Mouse (Mus musculus) kidney, embryonic 14.5 days (tissue): ENCODE results near the gene Plcg2. TPM values are rescaled to one million over a fixed set of nuclear protein-coding genes. Genes with fewer than 3 reads are reported as not detected.

Source experiments
- ATAC-seq: fragments of 200-750 bp; cut with Nextera tagmentation; 2 replicates; pipeline ENCODE4 v1.8.0; 2017; ENCODE audit warnings: moderate number of reproducible peaks, mild to moderate bottlenecking, moderate TSS enrichment, moderate library complexity; ENCODE audit not compliant: low FRiP score, low TSS enrichment
- H3K27ac ChIP-seq: fragments of 300-500 bp; sonication (generic); 2 replicates; pipeline ENCODE4 v1.5.1; 2014; ENCODE audit warnings: low read depth, mild to moderate bottlenecking, low read length, moderate library complexity, mixed read lengths
- H3K27me3 ChIP-seq: fragments of 300-500 bp; sonication (generic); 2 replicates; pipeline ENCODE4 v1.6.1; 2014; ENCODE audit warnings: mild to moderate bottlenecking, low read length; ENCODE audit not compliant: control insufficient read depth, insufficient read depth
- H3K36me3 ChIP-seq: fragments of 300-500 bp; sonication (generic); 2 replicates; pipeline ENCODE4 v1.6.1; 2014; ENCODE audit warnings: low read length, mixed read lengths; ENCODE audit not compliant: control insufficient read depth, insufficient read depth
- H3K4me1 ChIP-seq: fragments of 300-500 bp; sonication (generic); 2 replicates; pipeline ENCODE4 v1.6.1; 2014; ENCODE audit warnings: low read length, mixed read lengths; ENCODE audit not compliant: control insufficient read depth, insufficient read depth
- H3K4me2 ChIP-seq: fragments of 300-500 bp; sonication (generic); replicated peaks from 2 replicates; pipeline ENCODE4 v1.6.1; 2014; ENCODE audit warnings: low read depth, mild to moderate bottlenecking, low read length
- H3K4me3 ChIP-seq: fragments of 300-500 bp; sonication (generic); 2 replicates; pipeline ENCODE4 v1.5.1; 2014; ENCODE audit warnings: mild to moderate bottlenecking, low read length
- H3K9ac ChIP-seq: fragments of 300-500 bp; sonication (generic); 2 replicates; pipeline ENCODE4 v1.6.1; 2014; ENCODE audit warnings: low read depth, mild to moderate bottlenecking, low read length, moderate library complexity
- H3K9me3 ChIP-seq: fragments of 300-500 bp; sonication (generic); 2 replicates; pipeline ENCODE4 v1.6.1; 2016; ENCODE audit warnings: low read length; ENCODE audit not compliant: control insufficient read depth
- WGBS: fragments of 180-500 bp; shearing (Covaris S2); extraction: QIAGEN DNeasy Blood & Tissue Kit; methylation state at CpG from one replicate; pipeline ENCODE4 v1.1.7; 2014; 5-methylcytosine and 5-hydroxymethylcytosine counted together
- polyA plus RNA-seq: library from polyadenylated mRNA; unstranded; fragments of >200 nt; fragmentation: Nextera tagmentation; extraction: Ambion mirVana; gene quantifications from 2 replicates; pipeline ENCODE4 v1.2.1, GENCODE M21; 2014

Gene Plcg2
- polyA plus RNA-seq, 1 experiment from 2014 or later = 5.0 TPM

DNA sequence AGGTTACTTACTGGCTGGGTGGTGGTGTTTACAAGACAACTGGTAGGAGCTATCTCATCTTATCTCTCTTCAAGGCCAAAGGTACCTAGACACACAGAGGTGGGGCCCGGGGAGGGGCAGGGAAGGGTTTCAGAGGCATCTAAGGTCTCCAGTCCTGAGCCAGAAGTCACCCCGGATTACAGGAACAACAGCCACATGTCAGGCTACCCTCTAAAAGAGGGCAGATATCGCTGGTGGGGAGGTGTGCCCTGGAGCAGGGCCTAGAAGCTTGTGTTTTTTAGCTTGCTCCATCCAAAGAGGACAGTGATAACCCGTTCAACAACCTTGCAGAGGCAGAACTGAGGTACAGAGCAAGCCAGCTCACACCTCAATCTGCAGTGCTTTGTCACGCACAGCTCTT lies 148.3 kb downstream of the Plcg2 start:
- Histone ChIP-seq H3K4me3 (no peak overlapping the region), H3K27ac (no peak overlapping the region), H3K4me2 (no peak overlapping the region), H3K9ac (no peak overlapping the region), H3K27me3 (no peaks in the 10 kb centered on the region), H3K4me1 (no peaks in the 10 kb centered on the region), H3K36me3 (no peaks in the 10 kb centered on the region), H3K9me3 (peaks cover 4% of the 10 kb centered on the region; the same call in 1 of the 2 replicates)
- WGBS = 81% methylated on average over 5 of the region's 5 CpGs
- no peak for ATAC-seq

DNA sequence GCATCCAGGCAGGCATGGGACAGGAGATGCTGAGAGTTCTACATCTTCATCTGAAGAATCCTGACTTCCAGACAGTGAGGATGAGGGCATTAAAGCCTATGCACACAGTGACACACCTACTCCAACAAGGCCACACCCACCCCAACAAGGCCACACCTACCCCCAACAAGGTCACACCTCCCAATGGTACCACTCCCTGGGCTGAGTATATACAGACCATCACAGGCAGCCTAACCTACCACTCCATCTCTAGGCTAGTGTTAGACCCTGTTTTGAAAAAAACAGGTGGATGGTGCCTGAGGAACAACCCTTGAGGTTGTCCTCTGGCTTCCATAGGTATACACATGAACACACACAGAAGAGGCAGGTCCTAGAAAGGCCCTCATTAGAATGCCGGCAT lies 154.2 kb downstream of the Plcg2 start:
- Histone ChIP-seq H3K4me3 (no peak overlapping the region), H3K27me3 (no peaks in the 10 kb centered on the region), H3K27ac (no peak overlapping the region), H3K9me3 (peaks cover 4% of the 10 kb centered on the region; the same call in 1 of the 2 replicates), H3K4me2 (no peak overlapping the region), H3K36me3 (no peaks in the 10 kb centered on the region), H3K9ac (no peak overlapping the region), H3K4me1 (no peaks in the 10 kb centered on the region)
- 100% methylated on average over 1 of the region's 1 CpGs for WGBS
- no peak for ATAC-seq

DNA sequence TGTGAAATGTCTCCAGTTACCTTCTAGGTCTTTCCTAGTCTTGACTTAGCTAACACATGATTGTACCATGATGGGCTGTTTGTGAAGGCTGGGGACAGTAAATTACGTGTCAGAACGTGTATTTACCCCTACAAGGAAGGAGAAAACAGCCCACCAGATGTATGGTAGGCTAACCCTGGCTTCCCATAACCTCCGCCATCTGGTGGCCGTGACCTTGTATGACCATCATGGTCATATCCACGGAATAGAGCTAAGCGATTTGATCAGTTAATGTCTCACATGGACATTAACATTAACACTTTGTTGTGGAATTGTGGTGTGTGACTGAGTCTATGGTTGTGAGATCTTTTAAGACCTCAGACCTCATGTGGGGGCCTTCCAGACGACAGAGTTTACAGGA lies 160.9 kb downstream of the Plcg2 start:
- 70% methylated on average over 7 of the region's 7 CpGs for WGBS
- no peaks in the 10 kb centered on the region for H3K27me3 ChIP-seq
- no peak overlapping the region for H3K9ac ChIP-seq
- H3K27ac ChIP-seq = no peak overlapping the region
- no peaks in the 10 kb centered on the region for H3K36me3 ChIP-seq
- H3K4me2 ChIP-seq = no peak overlapping the region
- ATAC-seq = no peak
- no peaks in the 10 kb centered on the region for H3K9me3 ChIP-seq
- H3K4me3 ChIP-seq = no peak overlapping the region
- H3K4me1 ChIP-seq = peaks cover 6% of the 10 kb centered on the region; the same call in 1 of the 2 replicates

DNA sequence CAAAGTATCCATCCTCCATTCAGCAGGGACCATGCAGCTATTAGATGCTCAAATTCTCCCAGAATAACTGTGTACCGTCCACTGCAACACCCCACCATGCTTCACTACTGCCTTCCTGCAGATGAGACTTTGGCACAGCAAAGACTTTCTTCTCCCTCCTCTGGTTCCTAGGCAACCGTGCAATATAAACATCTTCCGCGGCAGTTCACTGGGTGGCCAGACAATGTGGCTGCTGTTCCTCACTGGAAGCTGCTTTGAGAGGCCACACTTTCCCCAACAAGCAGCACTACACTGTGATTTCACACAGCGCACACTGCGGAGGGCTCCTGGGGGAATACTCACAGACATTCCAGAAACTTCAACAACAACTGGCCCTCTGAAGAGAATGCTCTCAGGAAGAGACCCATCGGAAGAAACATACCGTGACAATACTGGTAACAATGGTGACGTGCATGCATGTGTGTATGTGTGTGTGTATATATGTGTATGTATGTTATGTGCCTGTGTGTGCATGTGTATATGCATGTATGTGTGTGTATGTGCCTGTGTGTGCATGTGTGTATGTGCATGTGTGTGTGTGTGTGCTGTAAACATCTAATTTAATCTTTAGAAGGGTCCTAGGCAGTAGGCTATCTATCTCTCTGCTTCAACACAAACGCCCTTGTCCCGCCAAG lies 162.4 kb downstream of the Plcg2 start:
- Histone ChIP-seq H3K4me3 (no peak overlapping the region), H3K9me3 (no peaks in the 10 kb centered on the region), H3K9ac (no peak overlapping the region), H3K27me3 (no peaks in the 10 kb centered on the region), H3K27ac (no peak overlapping the region), H3K36me3 (no peaks in the 10 kb centered on the region), H3K4me1 (peaks cover 6% of the 10 kb centered on the region; the same call in 1 of the 2 replicates), H3K4me2 (no peak overlapping the region)
- peak; percentile 66; the same call in 1 of the 2 replicates for ATAC-seq
- 26% methylated on average over 11 of the region's 11 CpGs for whole genome bisulfite sequencing

DNA sequence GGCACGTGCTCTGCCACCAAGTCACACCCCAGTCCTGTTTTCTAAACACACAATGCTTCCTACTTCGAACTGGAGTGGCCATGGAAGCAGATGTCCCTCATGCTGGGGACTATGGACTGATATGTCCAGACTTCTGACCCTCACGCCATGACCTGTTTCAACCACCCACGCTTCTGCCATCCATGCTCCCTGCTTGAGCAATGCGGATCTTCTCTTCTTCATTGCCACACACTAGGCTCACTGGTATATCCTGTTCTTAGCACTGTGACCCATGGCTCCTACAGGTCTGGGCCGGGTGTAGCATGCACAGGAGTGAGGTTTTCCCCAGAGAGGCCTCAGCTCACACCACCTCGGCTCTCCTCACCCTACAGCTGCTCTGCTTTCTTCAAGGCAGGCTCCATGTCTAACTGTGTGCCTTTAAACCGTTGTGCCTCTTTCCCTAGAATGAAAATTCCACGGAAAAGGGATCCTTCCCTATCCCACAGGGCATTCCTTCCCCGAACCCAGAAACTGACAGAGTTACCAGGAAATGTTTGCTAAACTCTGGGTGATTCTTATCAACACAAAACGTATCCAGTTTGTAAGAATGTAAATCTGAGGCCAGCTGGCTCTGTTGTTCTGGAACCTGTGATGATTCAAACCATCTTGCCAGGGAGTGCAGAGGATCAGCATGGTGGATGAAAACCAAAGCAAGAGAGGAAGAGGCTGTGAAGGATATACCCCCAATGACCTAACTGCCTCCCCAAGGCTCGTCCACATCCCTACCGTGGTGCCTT lies 169.4 kb downstream of the Plcg2 start:
- no peak overlapping the region for H3K4me3 ChIP-seq
- ATAC-seq = no peak
- H3K27ac ChIP-seq = no peak overlapping the region
- H3K9me3 ChIP-seq = no peaks in the 10 kb centered on the region
- H3K4me2 ChIP-seq = no peak overlapping the region
- H3K9ac ChIP-seq = no peak overlapping the region
- H3K27me3 ChIP-seq = no peaks in the 10 kb centered on the region
- H3K4me1 ChIP-seq = 0 out of 2 replicates have a peak, but pooled peaks cover 3% of the 10 kb centered on the region
- WGBS = 82% methylated on average over 13 of the region's 13 CpGs
- no peaks in the 10 kb centered on the region for H3K36me3 ChIP-seq

DNA sequence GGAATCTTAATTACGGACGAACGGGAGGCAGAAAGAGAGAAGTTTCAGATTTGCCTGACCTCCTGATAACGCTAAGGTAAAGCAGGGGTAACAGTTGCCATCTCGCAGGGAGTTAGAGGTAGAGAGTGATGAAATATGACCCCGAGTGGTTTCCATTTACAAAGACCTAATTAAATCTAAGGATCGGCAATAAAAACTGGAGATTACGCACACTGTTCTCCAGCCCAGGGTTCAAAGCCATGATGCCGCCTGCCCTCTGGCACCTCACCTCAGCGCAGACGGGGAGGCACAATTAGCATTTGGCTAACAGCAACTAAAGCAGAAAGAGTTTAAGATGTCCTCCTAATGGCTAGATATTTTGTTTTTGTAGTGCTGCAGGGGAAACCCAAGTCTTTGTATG lies 172.4 kb downstream of the Plcg2 start:
- Histone ChIP-seq H3K36me3 (no peaks in the 10 kb centered on the region), H3K9ac (no peak overlapping the region), H3K27me3 (no peaks in the 10 kb centered on the region), H3K4me2 (peak overlapping the region; percentile 19; the same call in 1 of the 2 replicates), H3K4me3 (no peak overlapping the region), H3K4me1 (0 out of 2 replicates have a peak, but pooled peaks cover 3% of the 10 kb centered on the region), H3K27ac (no peak overlapping the region), H3K9me3 (no peaks in the 10 kb centered on the region)
- ATAC-seq = 0 out of 2 replicates have a peak, but pooled peaks have one; percentile 64
- 3% methylated on average over 11 of the region's 11 CpGs for WGBS

DNA sequence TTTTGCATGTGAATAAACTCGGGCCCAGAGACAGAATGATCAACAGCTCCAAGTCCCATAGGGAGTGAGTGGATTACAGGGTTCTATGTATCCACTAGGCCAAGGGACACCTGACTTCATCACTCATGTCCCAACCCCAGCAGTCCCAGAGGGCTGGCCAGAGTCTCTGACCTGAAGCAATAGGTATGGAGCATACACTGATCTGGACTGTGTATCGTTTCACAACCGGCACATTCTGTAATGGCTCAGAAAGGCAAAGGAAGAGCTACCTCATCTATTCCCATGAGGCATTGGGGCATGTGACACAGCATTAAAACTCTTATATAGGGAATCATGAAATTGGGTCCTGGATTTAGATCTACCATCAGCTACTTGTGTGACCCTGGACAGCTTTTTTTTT lies 174.5 kb downstream of the Plcg2 start:
- Histone ChIP-seq H3K27ac (no peak overlapping the region), H3K9ac (no peak overlapping the region), H3K4me1 (0 out of 2 replicates have a peak, but pooled peaks cover 3% of the 10 kb centered on the region), H3K4me2 (no peak overlapping the region), H3K9me3 (no peaks in the 10 kb centered on the region), H3K4me3 (no peak overlapping the region), H3K36me3 (no peaks in the 10 kb centered on the region), H3K27me3 (no peaks in the 10 kb centered on the region)
- 83% methylated on average over 3 of the region's 3 CpGs for WGBS
- ATAC-seq = no peak

DNA sequence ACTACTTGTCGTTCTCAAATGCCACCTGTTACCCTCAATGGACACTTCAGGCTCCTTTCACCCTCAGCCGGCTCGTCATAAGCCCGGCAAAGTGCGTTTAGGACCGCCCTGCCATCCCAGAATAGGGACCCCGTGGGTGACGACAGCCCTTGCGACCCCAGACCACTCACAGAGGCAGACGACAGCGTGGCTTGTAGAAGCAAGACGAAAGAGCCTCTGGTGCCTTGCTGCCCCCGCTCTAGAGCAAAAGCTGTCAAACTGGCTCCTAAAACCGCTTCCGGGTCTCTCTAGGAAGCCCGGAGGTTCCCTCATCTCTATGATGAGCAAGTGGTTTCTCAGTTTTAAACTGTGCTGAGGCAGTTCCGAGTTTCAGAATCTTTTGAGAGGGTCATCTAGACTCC lies 175.3 kb downstream of the Plcg2 start, which contains the start of gene Sdr42e1:
Gene Sdr42e1, minus strand, starts transcription at position 260 of the 401 bp plus-strand sequence.
- Histone ChIP-seq H3K27ac (no peak within 1 kb of the TSS), H3K27me3 (no peaks in the 10 kb centered on the region), H3K4me2 (peak within 1 kb of the TSS; percentile 69), H3K9me3 (no peaks in the 10 kb centered on the region), H3K4me3 (peak within 1 kb of the TSS; percentile 55), H3K4me1 (0 out of 2 replicates have a peak, but pooled peaks cover 3% of the 10 kb centered on the region), H3K9ac (peak within 1 kb of the TSS; percentile 53), H3K36me3 (no peaks in the 10 kb centered on the region)
- WGBS = 8% methylated on average over 17 of the region's 17 CpGs
- peak; percentile 46 for ATAC-seq

DNA sequence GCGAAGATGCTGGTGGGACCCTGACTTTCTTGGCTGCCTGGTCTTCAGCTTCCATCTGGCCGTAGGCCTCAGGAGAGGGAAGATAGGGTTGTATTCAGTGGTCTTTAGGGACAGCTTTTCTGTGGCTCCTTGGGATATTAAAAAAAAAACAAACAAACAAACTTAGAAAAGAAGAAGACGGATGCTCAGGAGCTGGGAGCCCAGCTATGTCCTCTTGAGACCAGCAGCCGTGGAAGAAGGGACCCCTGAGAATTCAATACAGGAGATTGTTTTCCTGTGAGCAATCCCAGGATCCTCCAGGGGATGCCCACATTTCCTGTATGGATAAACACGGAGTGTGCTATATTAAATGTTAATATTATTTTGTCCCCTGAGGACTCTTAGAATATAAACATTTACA lies 177.1 kb downstream of the Plcg2 start:
- WGBS = 79% methylated on average over 5 of the region's 5 CpGs
- Histone ChIP-seq H3K4me1 (0 out of 2 replicates have a peak, but pooled peaks cover 3% of the 10 kb centered on the region), H3K9ac (no peak overlapping the region), H3K27ac (no peak overlapping the region), H3K9me3 (no peaks in the 10 kb centered on the region), H3K36me3 (no peaks in the 10 kb centered on the region), H3K4me3 (no peak overlapping the region), H3K4me2 (no peak overlapping the region), H3K27me3 (no peaks in the 10 kb centered on the region)
- no peak for ATAC-seq
